In genomic region chr3:139023585-139023984, GRCm38 (mm10) we compare ENCODE assay signal across 12 mouse cellular contexts. TPM values are rescaled to one million over a fixed set of nuclear protein-coding genes. Genes with fewer than 3 reads are reported as not detected.
DNase-seq lines count a peak whose midpoint lies in the region; ATAC-seq and TF ChIP-seq lines count a peak whose summit lies in the region.
"Had no signal": no experiment of that assay in that cellular context is flagged by ENCODE, and none has a peak within 500 bp of the region (broad histone marks: within the 10 kb centered on the region; RNA-seq: fewer than 3 reads in every experiment).

No protein-coding gene starts in this region.

- H3K4me1 ChIP-seq in midbrain, embryonic 11.5 days (ENCODE audit: control insufficient read depth, insufficient read depth, low read length), result no peaks in the 10 kb centered on the region
- H3K4me1 ChIP-seq in midbrain, embryonic 10.5 days, result peaks cover 3% of the 10 kb centered on the region; the same call in 1 of the 2 replicates
- peaks cover 4% of the 10 kb centered on the region for H3K4me1 ChIP-seq in forebrain, embryonic 13.5 days
- peaks cover 19% of the 10 kb centered on the region for H3K4me1 ChIP-seq in midbrain, embryonic 13.5 days (replicated peaks)
- no peaks in the 10 kb centered on the region for H3K4me1 ChIP-seq in kidney, adult 2 months (ENCODE audit: control insufficient read depth, insufficient read depth, low read length)

- no peak for TF ChIP-seq POLR2A in kidney, adult 2 months (IDR thresholded peaks at IDR 0.05; ENCODE audit: low read depth, low read length)

- H3K27me3 ChIP-seq in midbrain, embryonic 11.5 days (ENCODE audit: control insufficient read depth, insufficient read depth, low read length), result no peaks in the 10 kb centered on the region
- no peaks in the 10 kb centered on the region for H3K27me3 ChIP-seq in midbrain, embryonic 10.5 days (ENCODE audit: low read depth, poor library complexity, severe bottlenecking)
- no peaks in the 10 kb centered on the region for H3K27me3 ChIP-seq in forebrain, embryonic 13.5 days
- no peaks in the 10 kb centered on the region for H3K27me3 ChIP-seq in midbrain, embryonic 13.5 days
- H3K27me3 ChIP-seq in kidney, adult 2 months (replicated peaks; ENCODE audit: control insufficient read depth, insufficient read depth, low read length), result no peaks in the 10 kb centered on the region
- H3K27me3 ChIP-seq: Patski had no signal

- ATAC-seq in midbrain, embryonic 11.5 days (ENCODE audit: low FRiP score), result peak; percentile 90
- peak; percentile 90 for ATAC-seq in forebrain, embryonic 13.5 days
- peak; percentile 92 for ATAC-seq in midbrain, embryonic 13.5 days
- ATAC-seq: Patski had no signal

- H3K9me3 ChIP-seq in midbrain, embryonic 11.5 days (ENCODE audit: control insufficient read depth, low read length), result no peaks in the 10 kb centered on the region
- H3K9me3 ChIP-seq in midbrain, embryonic 10.5 days (replicated peaks), result no peaks in the 10 kb centered on the region
- no peaks in the 10 kb centered on the region for H3K9me3 ChIP-seq in forebrain, embryonic 13.5 days (replicated peaks)
- H3K9me3 ChIP-seq in midbrain, embryonic 13.5 days, result no peaks in the 10 kb centered on the region; the same call in 1 of the 2 replicates

- H3K9ac ChIP-seq in midbrain, embryonic 11.5 days (ENCODE audit: low read length), result no peak overlapping the region
- no peak overlapping the region for H3K9ac ChIP-seq in forebrain, embryonic 13.5 days
- H3K9ac ChIP-seq in midbrain, embryonic 13.5 days (replicated peaks), result no peak overlapping the region

- TF ChIP-seq CTCF in kidney, adult 2 months (conservative IDR thresholded peaks at IDR 0.05; ENCODE audit: insufficient read depth, insufficient read length, low read depth, low read length), result no peak

- intact Hi-C loops in heart, postnatal 36 days (cut with DNase I), result no loop called here

- no peak for DNase-seq in midbrain, embryonic 11.5 days (ENCODE audit: low spot score, missing footprints)
- no peak for DNase-seq in midbrain, embryonic 10.5 days (ENCODE audit: low spot score)
- DNase-seq in heart, postnatal 36 days, result no peak
- no peak for DNase-seq in heart, adult 8-10 months (ENCODE audit: low spot score)
- DNase-seq in kidney, adult 2 months, result no peak
- DNase-seq in layer of hippocampus, adult 18-20 months (ENCODE audit: low spot score in 2 of 2), result no peak
- DNase-seq: layer of hippocampus, adult 9-11 months; lung, postnatal 36 days had no signal

- H3K36me3 ChIP-seq in midbrain, embryonic 11.5 days (ENCODE audit: control insufficient read depth, insufficient read depth, low read length), result no peaks in the 10 kb centered on the region
- H3K36me3 ChIP-seq in midbrain, embryonic 10.5 days, result peaks cover 6% of the 10 kb centered on the region
- peaks cover 9% of the 10 kb centered on the region; the same call in 1 of the 2 replicates for H3K36me3 ChIP-seq in forebrain, embryonic 13.5 days (ENCODE audit: poor library complexity, severe bottlenecking)
- 0 out of 2 replicates have a peak, but pooled peaks cover 3% of the 10 kb centered on the region for H3K36me3 ChIP-seq in midbrain, embryonic 13.5 days
- no peaks in the 10 kb centered on the region for H3K36me3 ChIP-seq in kidney, adult 2 months (ENCODE audit: control insufficient read depth, insufficient read depth, low read length)

- no peak overlapping the region for H3K4me2 ChIP-seq in midbrain, embryonic 11.5 days
- H3K4me2 ChIP-seq in forebrain, embryonic 13.5 days, result no peak overlapping the region
- no peak overlapping the region for H3K4me2 ChIP-seq in midbrain, embryonic 13.5 days (replicated peaks)

- H3K27ac ChIP-seq in midbrain, embryonic 11.5 days (ENCODE audit: low read depth, low read length), result no peak overlapping the region
- no peak overlapping the region for H3K27ac ChIP-seq in midbrain, embryonic 10.5 days (replicated peaks)
- peak overlapping the region; percentile 4; the same call in 1 of the 2 replicates for H3K27ac ChIP-seq in forebrain, embryonic 13.5 days
- no peak overlapping the region for H3K27ac ChIP-seq in midbrain, embryonic 13.5 days
- no peak overlapping the region for H3K27ac ChIP-seq in kidney, adult 2 months (ENCODE audit: insufficient read depth, low read depth, low read length)

- 72% methylated on average over 8 of the region's 8 CpGs for WGBS in midbrain, embryonic 11.5 days
- WGBS in midbrain, embryonic 10.5 days, result 80% methylated on average over 8 of the region's 8 CpGs
- 64% methylated on average over 8 of the region's 8 CpGs for WGBS in forebrain, embryonic 13.5 days
- WGBS in midbrain, embryonic 13.5 days, result 43% methylated on average over 8 of the region's 8 CpGs
- 79% methylated on average over 8 of the region's 8 CpGs for WGBS in kidney, adult 2 months

- H3K4me3 ChIP-seq in midbrain, embryonic 11.5 days (ENCODE audit: low read depth, low read length), result no peak overlapping the region
- H3K4me3 ChIP-seq in midbrain, embryonic 10.5 days, result no peak overlapping the region
- no peak overlapping the region for H3K4me3 ChIP-seq in forebrain, embryonic 13.5 days
- H3K4me3 ChIP-seq in midbrain, embryonic 13.5 days (replicated peaks), result no peak overlapping the region
- no peak overlapping the region for H3K4me3 ChIP-seq in kidney, adult 2 months (ENCODE audit: insufficient read depth, low read depth, low read length)
- H3K4me3 ChIP-seq: erythroblast, embryonic 14.5 days had no signal

RNA-seq across cellular contexts. Expression of gene Rap1gds1, which starts 51.4 kb away (rescaled TPM):
- 61.0 and 63.3 TPM in 2 replicates for polyA plus RNA-seq in midbrain, embryonic 11.5 days (2014; fragmentation: Nextera tagmentation; extraction: Ambion mirVana)
- polyA plus RNA-seq in midbrain, embryonic 10.5 days (2016; fragmentation: Nextera tagmentation; extraction: Ambion mirVana), result 58.4 and 60.9 TPM in 2 replicates
- polyA plus RNA-seq in forebrain, embryonic 13.5 days (2015; fragmentation: Nextera tagmentation; extraction: Ambion mirVana), result 44.8 and 51.6 TPM in 2 replicates
- polyA plus RNA-seq in midbrain, embryonic 13.5 days (2015; fragmentation: Nextera tagmentation; extraction: Ambion mirVana), result 54.0 and 56.8 TPM in 2 replicates
- 10 to 100 TPM; 27.1 to 30.3 TPM for total RNA-seq in heart, postnatal 36 days (2021)
- 10 to 100 TPM; 24.3 to 28.6 (median 26.1) TPM for total RNA-seq in heart, adult 8-10 months (2022)
- 20.1 and 26.2 TPM in 2 replicates for polyA plus RNA-seq in kidney, adult 2 months (2012; rRNA removed)
- total RNA-seq in layer of hippocampus, adult 18-20 months (2021), result 100 to 1,000 TPM; 212 TPM
